Mouse (Mus musculus): Measurements from ENCODE around the gene Bicc1.

- TF ChIP-seq GATA1 (IDR thresholded peaks at IDR 0.05; ENCODE audit: borderline replicate concordance, low read length) = no peak
- TF ChIP-seq FLI1 (IDR thresholded peaks at IDR 0.05; ENCODE audit: low read length) = no peak
Measured at GRCm38 (mm10) chr10:70971156-70971555, 188.3 kb downstream of the Bicc1 start.
